Mouse (Mus musculus) cerebellum, adult 2 months (tissue): ENCODE results near the gene Fryl. TPM values are rescaled to one million over a fixed set of nuclear protein-coding genes. Genes with fewer than 3 reads are reported as not detected.

Experiments used
- DNase-seq, 2 experiments: peaks; one replicate each; pipeline ENCODE4 v3.0.0; 2021
- H3K27ac ChIP-seq: fragments of 200-500 bp; 2 replicates; pipeline ENCODE4 v1.5.1; 2012; ENCODE audit warnings: low read length, control low read depth, inconsistent platforms; ENCODE audit not compliant: insufficient read depth
- H3K27me3 ChIP-seq: fragments of 200-500 bp; 2 replicates; pipeline ENCODE4 v1.6.1; 2012; ENCODE audit warnings: inconsistent platforms, mild to moderate bottlenecking, low read length, moderate library complexity; ENCODE audit not compliant: control insufficient read depth, insufficient read depth
- H3K4me1 ChIP-seq: fragments of 200-500 bp; 2 replicates; pipeline ENCODE4 v1.6.1; 2011; ENCODE audit warnings: low read length; ENCODE audit not compliant: control insufficient read depth, insufficient read depth
- H3K4me3 ChIP-seq: fragments of 200-500 bp; replicated peaks from 2 replicates; pipeline ENCODE3; 2011; ENCODE audit warnings: mild to moderate bottlenecking, low read depth, low read length, control low read depth; ENCODE audit not compliant: insufficient read depth
- CTCF ChIP-seq: fragments of 200-500 bp; IDR thresholded peaks from 2 replicates; pipeline ENCODE4 v1.5.1; 2011; ENCODE audit warnings: low read depth, mild to moderate bottlenecking, control low read depth, low read length, moderate library complexity, borderline replicate concordance; ENCODE audit not compliant: insufficient read depth
- POLR2A ChIP-seq: fragments of 200-500 bp; IDR thresholded peaks from 2 replicates; pipeline ENCODE4 v1.6.1; 2011; ENCODE audit warnings: low read length, control low read depth, borderline replicate concordance; ENCODE audit not compliant: insufficient read depth
- WGBS: fragments of 180-500 bp; shearing (Covaris S2); methylation state at CpG from one replicate; pipeline ENCODE4 v1.1.7; 2018; 5-methylcytosine and 5-hydroxymethylcytosine counted together
- polyA plus RNA-seq: library from polyadenylated mRNA; depleted of rRNA; stranded (reverse); fragments of >200 nt; gene quantifications from 2 replicates; pipeline ENCODE4 v1.2.3, GENCODE M21; 2012

Fryl gene
- polyA plus RNA-seq, 1 experiment = 60.2 TPM

DNA sequence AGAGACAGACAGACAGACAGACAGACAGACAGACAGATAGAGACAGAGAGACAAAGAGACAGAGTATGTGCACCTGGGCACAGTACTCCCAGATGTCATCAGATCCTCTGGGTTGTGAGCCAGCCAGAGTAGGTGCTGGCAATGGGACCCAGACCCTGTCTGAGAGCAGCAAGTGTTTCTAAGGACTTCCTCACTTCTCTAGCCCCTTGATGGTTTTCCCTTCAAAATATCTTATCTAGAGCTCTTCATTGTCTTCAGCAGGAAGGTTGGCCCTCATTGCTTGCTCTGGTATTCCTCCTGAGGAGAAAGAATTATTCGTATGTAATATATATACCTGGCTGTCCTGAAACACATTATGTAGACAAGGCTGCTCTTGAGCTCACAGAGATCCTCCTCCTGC, 263.9 kb downstream of the Fryl start:
- WGBS = 92% methylated on average over 1 of the region's 1 CpGs
- Histone ChIP-seq H3K4me3 (no peak overlapping the region), H3K4me1 (no peaks in the 10 kb centered on the region), H3K27ac (no peak overlapping the region), H3K27me3 (no peaks in the 10 kb centered on the region)
- TF ChIP-seq POLR2A (no peak), CTCF (no peak)
- no peak for DNase-seq

DNA sequence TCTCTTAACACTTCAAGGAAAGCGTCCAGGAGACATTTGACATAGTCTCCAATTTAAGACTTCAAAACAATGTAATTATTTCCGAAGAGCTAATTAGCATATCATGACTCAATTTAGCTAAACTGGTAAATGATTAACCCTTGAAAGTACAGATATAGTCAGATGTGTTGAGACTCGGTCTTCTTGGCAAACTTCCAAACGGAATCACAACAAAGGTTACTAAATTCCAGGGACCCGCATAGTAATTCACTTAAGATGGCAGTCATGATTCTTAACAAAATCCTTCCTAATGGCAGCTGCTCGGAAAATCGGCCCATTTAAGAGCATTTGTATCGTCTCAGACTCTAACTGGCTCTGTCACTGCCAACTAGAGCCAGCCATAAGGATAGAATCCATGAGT, 266.7 kb downstream of the Fryl start:
- Histone ChIP-seq H3K4me3 (no peak overlapping the region), H3K27ac (no peak overlapping the region), H3K4me1 (no peaks in the 10 kb centered on the region), H3K27me3 (no peaks in the 10 kb centered on the region)
- WGBS = 45% methylated on average over 8 of the region's 8 CpGs
- no peak for TF ChIP-seq CTCF
- no peak for TF ChIP-seq POLR2A
- no peak for DNase-seq

DNA sequence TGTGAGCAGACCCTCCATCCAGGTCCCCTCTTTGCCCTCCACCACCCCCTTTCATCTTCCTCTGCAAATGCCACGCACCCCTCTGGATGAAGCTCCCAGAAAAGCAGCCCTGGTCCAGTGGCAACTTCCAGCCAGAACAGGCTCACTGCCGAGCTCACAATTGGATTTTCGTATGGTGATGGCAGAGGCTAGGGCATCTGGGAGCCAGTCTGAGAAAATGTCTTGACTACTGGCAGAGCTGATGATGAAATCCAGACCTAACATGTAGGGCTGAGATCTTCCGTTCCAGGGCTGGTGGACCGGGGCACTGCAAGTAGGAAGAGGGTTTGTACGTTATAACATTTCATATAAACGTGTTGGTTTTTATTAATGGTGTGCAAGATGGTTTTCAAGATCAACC, 268.6 kb downstream of the Fryl start:
- Histone ChIP-seq H3K27me3 (no peaks in the 10 kb centered on the region), H3K4me3 (no peak overlapping the region), H3K27ac (no peak overlapping the region), H3K4me1 (no peaks in the 10 kb centered on the region)
- TF ChIP-seq POLR2A = no peak
- TF ChIP-seq CTCF = no peak
- no peak for DNase-seq
- WGBS = 85% methylated on average over 7 of the region's 7 CpGs

DNA sequence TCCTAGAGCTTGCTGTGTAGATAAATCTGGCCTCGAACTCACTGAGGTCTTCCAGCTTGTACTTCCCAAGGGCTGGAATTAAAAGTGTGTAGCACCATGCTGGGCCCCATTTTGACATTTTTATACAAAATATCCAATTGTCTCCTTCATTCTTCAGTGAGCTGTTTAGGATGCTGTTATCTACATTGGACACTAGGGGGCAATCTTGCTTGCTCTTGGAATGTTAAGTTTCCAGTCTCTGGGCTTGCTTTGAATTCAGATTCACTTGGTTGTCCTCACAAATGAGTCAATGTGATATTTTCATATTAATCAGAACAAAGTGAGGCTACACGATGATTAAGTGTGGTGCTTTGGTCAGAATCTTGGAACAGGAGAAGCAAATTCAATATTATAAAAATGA, 272.3 kb downstream of the Fryl start:
- Histone ChIP-seq H3K27ac (no peak overlapping the region), H3K4me3 (no peak overlapping the region), H3K4me1 (no peaks in the 10 kb centered on the region), H3K27me3 (no peaks in the 10 kb centered on the region)
- peak; percentile 52; the same call in 1 of the 2 replicates for TF ChIP-seq CTCF
- no peak for TF ChIP-seq POLR2A
- DNase-seq = peak in 1 of 2 experiments; percentile 35
- WGBS = 8% methylated on average over 2 of the region's 2 CpGs

GRCm38 (mm10) chr5:72976539-72976938, 279.9 kb downstream of the Fryl start:
- Histone ChIP-seq H3K4me1 (no peaks in the 10 kb centered on the region), H3K4me3 (no peak overlapping the region), H3K27ac (no peak overlapping the region), H3K27me3 (no peaks in the 10 kb centered on the region)
- DNase-seq = no peak
- WGBS = 83% methylated on average over 4 of the region's 4 CpGs
- TF ChIP-seq CTCF (no peak), POLR2A (no peak)

DNA sequence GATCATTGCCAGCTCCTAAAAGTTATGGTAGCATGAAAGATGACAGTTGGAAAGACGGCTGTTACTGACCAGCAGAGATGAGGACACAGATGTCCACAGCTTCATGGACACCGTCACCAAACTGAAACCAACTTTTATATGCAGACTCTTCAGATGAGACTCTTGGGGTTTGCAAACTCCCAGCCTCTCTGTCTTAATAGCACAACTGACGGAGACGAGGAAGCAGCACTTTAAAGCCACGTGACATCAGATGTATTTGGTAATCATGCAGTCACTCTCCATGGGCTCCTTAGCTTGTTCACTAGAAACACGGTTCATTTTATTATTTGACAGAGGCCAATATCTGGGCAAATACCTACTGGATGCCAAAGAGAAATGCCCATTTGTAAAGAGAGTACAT, 280.4 kb downstream of the Fryl start:
- 87% methylated on average over 6 of the region's 6 CpGs for WGBS

GRCm38 (mm10) chr5:72974602-72975001, 281.8 kb downstream of the Fryl start, which contains the start of gene Gm10135:
Gm10135 (minus strand) TSS chr5:72974702.
- Histone ChIP-seq H3K27me3 (no peaks in the 10 kb centered on the region), H3K4me3 (no peak within 1 kb of the TSS), H3K27ac (no peak within 1 kb of the TSS), H3K4me1 (no peaks in the 10 kb centered on the region)
- no peak for TF ChIP-seq CTCF
- no peak for TF ChIP-seq POLR2A
- 96% methylated on average over 7 of the region's 7 CpGs for WGBS
- no peak for DNase-seq

More for the DNA sequence above, 280.4 kb downstream of the Fryl start:
- no peak for DNase-seq
- Histone ChIP-seq H3K27ac (no peak overlapping the region), H3K4me1 (no peaks in the 10 kb centered on the region), H3K4me3 (no peak overlapping the region), H3K27me3 (no peaks in the 10 kb centered on the region)
- TF ChIP-seq POLR2A (no peak), CTCF (no peak)

DNA sequence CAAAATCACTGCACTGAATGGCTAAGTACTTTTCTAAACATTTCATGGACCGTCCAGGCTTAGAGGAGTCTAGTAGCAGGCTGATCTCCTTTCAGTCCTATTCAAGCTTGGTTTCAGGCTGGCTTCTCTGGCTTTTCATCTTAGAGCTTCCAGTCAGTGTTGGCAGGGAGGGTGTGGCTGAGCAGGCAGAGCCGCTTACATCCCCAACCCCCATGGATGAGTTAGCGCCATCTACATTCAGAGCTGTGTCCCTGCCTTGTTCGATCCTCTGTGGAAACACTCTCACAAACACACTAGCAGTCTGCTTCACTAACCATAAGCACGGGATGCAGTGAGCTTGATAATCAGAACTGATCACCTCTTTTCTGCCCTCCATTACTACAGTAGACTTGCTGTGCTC, 283.5 kb downstream of the Fryl start:
- TF ChIP-seq POLR2A (no peak), CTCF (no peak)

More for the DNA sequence above, 283.5 kb downstream of the Fryl start:
- Histone ChIP-seq H3K4me1 (no peaks in the 10 kb centered on the region), H3K4me3 (no peak overlapping the region), H3K27me3 (no peaks in the 10 kb centered on the region), H3K27ac (no peak overlapping the region)
- no peak for DNase-seq
- 57% methylated on average over 5 of the region's 5 CpGs for WGBS
